Mouse (Mus musculus): ENCODE data around the gene Ube2z. TPM values are rescaled to one million over a fixed set of nuclear protein-coding genes. Genes with fewer than 3 reads are reported as not detected.

Ube2z gene
- total RNA-seq, 2 experiments from 2014 or later = 53.5 to 57.9 TPM

DNA sequence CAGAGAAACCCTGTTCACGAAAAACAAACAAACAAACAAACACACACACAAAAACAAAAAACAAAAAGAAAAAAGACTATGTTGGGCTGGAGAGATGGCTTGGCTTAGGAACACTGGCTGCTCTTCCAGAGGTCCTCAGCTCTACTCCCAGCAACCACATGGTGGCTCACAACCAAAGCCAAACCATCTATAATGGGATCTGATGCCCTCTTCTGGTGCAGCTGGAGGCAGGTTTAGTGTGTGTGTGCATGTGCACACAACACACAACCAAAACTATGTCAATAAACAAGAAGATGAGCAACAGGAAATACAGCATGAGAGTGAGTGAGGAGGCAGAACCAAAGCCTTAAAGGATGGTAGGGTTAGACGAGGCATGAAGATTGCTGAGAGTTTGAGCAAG lies 33.5 kb downstream of the Ube2z start:
- DNase-seq (ENCODE audit: extremely low spot score in 1 of 2, low spot score in 2 of 2) = no peak
- no peak overlapping the region for H3K27ac ChIP-seq
- no peak for TF ChIP-seq CTCF (IDR thresholded peaks at IDR 0.05)
- no peak overlapping the region for H3K4me3 ChIP-seq
- intact Hi-C loops (cut with DNase I) = loop anchor here (5.0 kb wide), 2 partner anchors 154 to 204 kb away; no protein-coding TSS in a partner anchor

- Histone ChIP-seq H3K4me3 (no peak overlapping the region), H3K27ac (no peak overlapping the region)
- DNase-seq (ENCODE audit: extremely low spot score in 1 of 2, low spot score in 2 of 2) = no peak
- intact Hi-C loops (cut with DNase I) = loop anchor here (5.0 kb wide), 2 partner anchors 153 to 203 kb away; no protein-coding TSS in a partner anchor
- TF ChIP-seq CTCF (IDR thresholded peaks at IDR 0.05) = no peak
Measured at GRCm38 (mm10) chr11:96030571-96030970, 34.6 kb downstream of the Ube2z start.

DNA sequence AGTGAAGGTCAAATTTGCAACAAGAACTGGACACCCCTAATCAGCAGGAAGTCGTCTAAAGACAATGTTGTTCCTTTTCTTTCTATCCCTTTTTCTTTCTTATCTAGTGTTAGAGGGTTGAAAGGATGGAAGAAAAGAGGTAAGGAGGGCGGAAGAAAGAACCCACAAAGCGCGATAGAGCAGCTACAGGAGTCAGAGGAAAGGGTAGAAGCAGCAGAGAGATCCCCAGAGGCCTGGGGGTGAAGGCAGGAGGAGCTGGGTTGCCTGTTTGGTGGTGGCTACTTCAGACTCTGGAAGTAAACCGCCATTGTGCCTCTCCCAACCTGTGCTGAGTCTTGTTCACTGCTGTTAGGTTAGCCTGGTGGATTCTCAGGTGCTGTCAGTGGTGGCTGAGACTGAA lies 37.1 kb downstream of the Ube2z start:
- no peak overlapping the region for H3K27ac ChIP-seq
- DNase-seq (ENCODE audit: extremely low spot score in 1 of 2, low spot score in 2 of 2) = no peak
- intact Hi-C loops (cut with DNase I) = no loop called here
- no peak for TF ChIP-seq CTCF (IDR thresholded peaks at IDR 0.05)
- no peak overlapping the region for H3K4me3 ChIP-seq

GRCm38 (mm10) chr11:96020622-96021021 lies 44.6 kb downstream of the Ube2z start:
- no peak for DNase-seq (ENCODE audit: extremely low spot score in 1 of 2, low spot score in 2 of 2)
- Histone ChIP-seq H3K4me3 (no peak overlapping the region), H3K27ac (no peak overlapping the region)
- intact Hi-C loops (cut with DNase I) = no loop called here
- TF ChIP-seq CTCF (IDR thresholded peaks at IDR 0.05) = no peak

GRCm38 (mm10) chr11:96017941-96018351 lies 47.2 kb downstream of the Ube2z start:
- intact Hi-C loops (cut with DNase I) = no loop called here
- peak; percentile 21 to 39 for DNase-seq (ENCODE audit: extremely low spot score in 1 of 2, low spot score in 2 of 2)
- no peak overlapping the region for H3K4me3 ChIP-seq
- TF ChIP-seq CTCF (IDR thresholded peaks at IDR 0.05) = no peak
- no peak overlapping the region for H3K27ac ChIP-seq

DNA sequence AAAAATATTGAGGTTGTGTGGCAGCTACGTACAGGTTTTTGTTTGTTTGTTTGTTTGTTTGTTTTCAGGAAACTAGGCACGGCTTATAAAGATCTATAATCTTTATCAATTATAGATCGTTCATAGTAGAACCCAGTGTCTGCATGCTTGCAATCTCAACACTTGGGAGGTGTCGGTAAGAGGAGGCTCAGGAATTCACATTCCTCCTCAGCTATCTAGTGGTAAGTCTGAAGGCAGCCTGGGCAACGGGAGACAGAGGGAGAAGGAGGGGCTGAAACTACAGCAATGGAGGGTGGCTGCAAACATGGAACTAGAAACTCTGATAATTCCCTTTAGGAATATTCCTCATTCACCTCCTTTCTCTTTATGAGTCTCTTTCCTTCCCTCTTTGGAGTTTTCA lies 49.8 kb downstream of the Ube2z start:
- intact Hi-C loops (cut with DNase I) = no loop called here
- no peak overlapping the region for H3K27ac ChIP-seq
- no peak for TF ChIP-seq CTCF (IDR thresholded peaks at IDR 0.05)
- no peak for DNase-seq (ENCODE audit: extremely low spot score in 1 of 2, low spot score in 2 of 2)
- no peak overlapping the region for H3K4me3 ChIP-seq

DNA sequence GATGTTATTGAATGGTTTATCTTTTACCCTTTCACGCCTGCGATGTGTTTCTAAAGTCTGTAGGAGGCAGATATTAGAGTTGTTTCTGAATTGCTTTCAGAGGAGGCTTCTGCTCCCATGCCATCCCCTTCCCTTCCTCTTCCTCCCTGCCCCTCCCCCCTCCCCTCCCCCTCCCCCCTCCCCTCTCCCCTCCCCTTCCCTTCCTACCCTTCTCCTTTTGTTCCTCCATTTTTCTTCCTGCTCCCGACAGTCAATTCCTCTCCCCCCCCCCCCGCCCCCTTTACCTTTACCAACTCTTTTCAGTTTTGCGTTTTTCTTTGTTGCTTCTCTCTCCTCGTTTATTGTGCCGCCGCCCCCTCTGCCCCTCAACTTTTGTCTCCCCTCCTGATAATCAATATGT lies 53.2 kb downstream of the Ube2z start:
- no peak for TF ChIP-seq CTCF (IDR thresholded peaks at IDR 0.05)
- H3K4me3 ChIP-seq = no peak overlapping the region
- intact Hi-C loops (cut with DNase I) = loop anchor here (5.0 kb wide), 3 partner anchors 170 to 340 kb away; partner anchors contain the start of gene Hoxb2
- DNase-seq (ENCODE audit: extremely low spot score in 1 of 2, low spot score in 2 of 2) = no peak
- no peak overlapping the region for H3K27ac ChIP-seq

DNA sequence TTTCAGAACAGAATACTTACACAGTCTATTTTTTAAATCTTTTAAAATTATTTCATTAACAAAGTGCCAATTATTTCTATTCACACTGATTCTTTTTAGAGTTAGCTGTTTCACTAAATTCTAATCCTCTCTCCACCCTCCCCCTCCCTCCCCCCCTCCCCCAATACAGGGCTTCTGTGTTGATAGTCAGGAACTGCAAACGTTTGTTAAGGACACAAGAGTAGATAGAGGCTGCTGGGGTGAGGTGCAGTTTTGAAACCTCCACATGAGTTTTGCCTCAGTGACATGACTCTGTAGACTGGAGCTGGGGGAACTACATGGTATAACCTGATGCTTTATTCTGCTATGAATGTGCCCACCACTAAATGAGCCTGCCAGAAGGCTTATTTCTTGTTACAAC lies 56.4 kb downstream of the Ube2z start:
- no peak overlapping the region for H3K27ac ChIP-seq
- intact Hi-C loops (cut with DNase I) = loop anchor here (5.0 to 10.0 kb wide), 4 partner anchors 193 to 864 kb away; partner anchors contain the start of genes Dlx4 and Hoxb4
- H3K4me3 ChIP-seq = no peak overlapping the region
- no peak for DNase-seq (ENCODE audit: extremely low spot score in 1 of 2, low spot score in 2 of 2)
- TF ChIP-seq CTCF (IDR thresholded peaks at IDR 0.05) = no peak

DNA sequence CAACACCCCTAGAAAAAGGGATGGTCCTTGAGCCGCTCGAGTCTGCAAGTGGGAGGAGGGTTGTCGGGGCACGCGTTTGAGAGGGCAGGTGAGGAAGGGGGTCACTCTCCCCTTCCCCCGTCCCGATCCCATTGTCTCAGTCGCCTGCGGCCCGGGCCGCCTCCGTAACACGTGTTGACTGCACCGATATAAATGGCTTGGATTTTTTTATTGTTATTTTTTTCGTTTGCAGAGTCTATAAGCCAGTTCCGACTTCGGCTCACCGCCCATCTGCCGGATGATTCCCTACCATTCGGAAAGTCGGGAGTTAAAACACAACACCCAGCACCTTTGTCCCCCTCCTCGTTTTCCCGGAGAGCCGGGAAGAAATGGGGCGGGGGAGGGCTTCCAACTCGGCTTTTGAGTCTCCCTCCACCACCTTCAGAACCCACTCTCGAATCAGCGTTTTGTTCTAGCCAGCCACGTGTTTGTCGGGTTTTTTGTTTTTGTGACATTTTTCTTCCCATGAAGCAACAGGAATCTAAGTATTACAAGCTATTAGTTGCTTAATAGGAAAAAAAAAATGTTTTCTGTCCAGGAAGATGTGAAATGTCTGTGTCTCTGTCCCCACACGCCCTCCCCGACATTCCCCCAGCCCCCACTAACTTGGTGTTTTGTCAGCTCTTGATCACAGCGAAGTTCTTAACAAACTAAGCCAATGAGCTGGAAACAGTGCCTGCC lies 57.5 kb downstream of the Ube2z start:
- Histone ChIP-seq H3K27ac (no peak overlapping the region), H3K4me3 (no peak overlapping the region)
- intact Hi-C loops (cut with DNase I) = loop anchor here (5.0 to 10.0 kb wide), 4 partner anchors 195 to 863 kb away; partner anchors contain the start of genes Dlx4 and Hoxb4
- TF ChIP-seq CTCF (IDR thresholded peaks at IDR 0.05) = no peak
- no peak for DNase-seq (ENCODE audit: extremely low spot score in 1 of 2, low spot score in 2 of 2)

GRCm38 (mm10) chr11:96006852-96007515 lies 58.2 kb downstream of the Ube2z start:
- TF ChIP-seq CTCF (IDR thresholded peaks at IDR 0.05) = no peak
- intact Hi-C loops (cut with DNase I) = loop anchor here (5.0 to 10.0 kb wide), 4 partner anchors 195 to 862 kb away; partner anchors contain the start of genes Dlx4 and Hoxb4
- no peak for DNase-seq (ENCODE audit: extremely low spot score in 1 of 2, low spot score in 2 of 2)
- Histone ChIP-seq H3K27ac (no peak overlapping the region), H3K4me3 (no peak overlapping the region)

DNA sequence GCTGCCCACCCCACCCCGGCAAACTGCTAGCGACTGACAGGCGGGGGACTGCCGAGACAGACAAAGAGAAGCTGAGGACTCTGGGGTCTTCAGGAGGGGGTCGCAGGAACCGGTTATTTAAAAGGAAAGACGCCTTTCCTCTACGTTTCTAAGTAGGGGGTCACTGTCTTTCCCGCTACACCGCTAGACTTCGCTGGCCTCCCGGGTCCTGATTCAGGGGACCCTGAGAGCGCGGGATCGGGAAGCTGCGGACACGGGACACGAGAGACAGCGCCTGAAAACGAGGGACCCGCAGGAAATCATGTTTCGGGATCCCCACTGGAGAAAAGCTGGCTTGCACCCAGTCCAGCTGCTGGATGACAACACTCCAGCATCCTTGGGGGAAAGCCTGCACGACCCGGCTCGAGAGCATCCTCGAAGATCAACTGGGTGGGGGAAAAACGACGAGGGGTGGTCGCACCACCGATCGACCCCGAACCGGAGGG lies 58.8 kb downstream of the Ube2z start:
- no peak for DNase-seq (ENCODE audit: extremely low spot score in 1 of 2, low spot score in 2 of 2)
- intact Hi-C loops (cut with DNase I) = loop anchor here (5.0 to 10.0 kb wide), 4 partner anchors 196 to 862 kb away; partner anchors contain the start of genes Dlx4 and Hoxb4
- Histone ChIP-seq H3K27ac (no peak overlapping the region), H3K4me3 (no peak overlapping the region)
- no peak for TF ChIP-seq CTCF (IDR thresholded peaks at IDR 0.05)

Data from left cerebral cortex, adult 2 months (tissue).